Mouse (Mus musculus) kidney, embryonic 16.5 days (tissue): ENCODE measurements around the gene 2810408A11Rik. TPM values are rescaled to one million over a fixed set of nuclear protein-coding genes. Genes with fewer than 3 reads are reported as not detected.

Source experiments
- microRNA-seq: library from miRNA; unstranded; fragments of <30 nt; microRNA quantifications from one replicate; pipeline ENCODE4, GENCODE M21; 2016
- polyA plus RNA-seq: library from polyadenylated mRNA; unstranded; fragments of >200 nt; fragmentation: Nextera tagmentation; extraction: Ambion mirVana; gene quantifications from 2 replicates; pipeline ENCODE4 v1.2.1, GENCODE M21; 2015

The 2810408A11Rik gene
- polyA plus RNA-seq, 1 experiment from 2014 or later, result 12.8 TPM

Small RNAs within 50 kb of the gene (microRNA-seq; reads per million reads assigned to microRNA genes)
- not detected for gene Mir6924

Other genes starting within 250 kb of the 2810408A11Rik start
- 0.19 TPM in 1 of 2 replicates, not detected in the other for gene Sox15, start 245.7 kb downstream of the 2810408A11Rik start, polyA plus RNA-seq
- 79.5 and 84.0 TPM in 2 replicates for gene Mpdu1, start 238.3 kb downstream of the 2810408A11Rik start, polyA plus RNA-seq
- 12.4 and 15.5 TPM in 2 replicates for gene Cd68, start 234.8 kb downstream of the 2810408A11Rik start, polyA plus RNA-seq
- 571 and 587 TPM in 2 replicates for gene Eif4a1, start 228.6 kb downstream of the 2810408A11Rik start, polyA plus RNA-seq
- 96.5 and 98.4 TPM in 2 replicates for gene Senp3, start 218.9 kb downstream of the 2810408A11Rik start, polyA plus RNA-seq
- 0.66 and 1.2 TPM in 2 replicates for gene Tnfsf13, start 215.2 kb downstream of the 2810408A11Rik start, polyA plus RNA-seq
- gene Tnfsf12, start 205.1 kb downstream of the 2810408A11Rik start, polyA plus RNA-seq, result 8.8 and 11.5 TPM in 2 replicates
- 4.6 and 6.1 TPM in 2 replicates for gene Tnfsfm13, start 204.9 kb downstream of the 2810408A11Rik start, polyA plus RNA-seq
- gene Polr2a, start 142.3 kb downstream of the 2810408A11Rik start, polyA plus RNA-seq, result 28.3 and 33.6 TPM in 2 replicates
- gene Slc35g3, start 139.0 kb downstream of the 2810408A11Rik start, polyA plus RNA-seq, result 0.25 and 0.64 TPM in 2 replicates
- gene Zbtb4, start 135.1 kb downstream of the 2810408A11Rik start, polyA plus RNA-seq, result 2.9 TPM in 2 replicates
- 12.9 and 13.8 TPM in 2 replicates for gene Chrnb1, start 105.0 kb downstream of the 2810408A11Rik start, polyA plus RNA-seq
- gene Fgf11, start 99.1 kb downstream of the 2810408A11Rik start, polyA plus RNA-seq, result 2.6 and 3.0 TPM in 2 replicates
- gene Tmem102, start 95.4 kb downstream of the 2810408A11Rik start, polyA plus RNA-seq, result 9.0 and 10.2 TPM in 2 replicates
- not detected in 2 replicates for gene Gm39566, start 85.7 kb downstream of the 2810408A11Rik start, polyA plus RNA-seq
- not detected in 2 replicates for gene Spem2, start 82.5 kb downstream of the 2810408A11Rik start, polyA plus RNA-seq
- gene Spem1, start 78.8 kb downstream of the 2810408A11Rik start, polyA plus RNA-seq, result 0.15 and 0.28 TPM in 2 replicates
- 6.0 and 6.6 TPM in 2 replicates for gene Nlgn2, start 63.2 kb downstream of the 2810408A11Rik start, polyA plus RNA-seq
- 371 and 389 TPM in 2 replicates for gene Tmem256, start 62.5 kb downstream of the 2810408A11Rik start, polyA plus RNA-seq
- 105 and 119 TPM in 2 replicates for gene Plscr3, start 54.6 kb downstream of the 2810408A11Rik start, polyA plus RNA-seq
- gene Tnk1, start 42.3 kb downstream of the 2810408A11Rik start, polyA plus RNA-seq, result 7.0 and 7.3 TPM in 2 replicates
- not detected in 2 replicates for gene Tmem95, start 23.0 kb downstream of the 2810408A11Rik start, polyA plus RNA-seq
- gene Kctd11, start 19.6 kb downstream of the 2810408A11Rik start, polyA plus RNA-seq, result 11.3 and 12.5 TPM in 2 replicates
- 0.44 and 0.67 TPM in 2 replicates for gene Acap1, start 5.4 kb downstream of the 2810408A11Rik start, polyA plus RNA-seq
- 11.4 and 12.8 TPM in 2 replicates for gene Neurl4, start 85 bp upstream of the 2810408A11Rik start, polyA plus RNA-seq
- gene Gps2, start 12.9 kb upstream of the 2810408A11Rik start, polyA plus RNA-seq, result 85.2 and 86.4 TPM in 2 replicates
- gene Eif5a, start 21.0 kb upstream of the 2810408A11Rik start, polyA plus RNA-seq, result 1,737 and 1,791 TPM in 2 replicates
- 7.0 and 10.3 TPM in 2 replicates for gene Ybx2, start 34.8 kb upstream of the 2810408A11Rik start, polyA plus RNA-seq
- gene Slc2a4, start 47.2 kb upstream of the 2810408A11Rik start, polyA plus RNA-seq, result 20.8 and 22.4 TPM in 2 replicates
- 225 and 227 TPM in 2 replicates for gene Cldn7, start 63.8 kb upstream of the 2810408A11Rik start, polyA plus RNA-seq
- gene Ctdnep1, start 80.2 kb upstream of the 2810408A11Rik start, polyA plus RNA-seq, result 35.7 and 35.8 TPM in 2 replicates
- gene Elp5, start 81.5 kb upstream of the 2810408A11Rik start, polyA plus RNA-seq, result 124 and 128 TPM in 2 replicates
- 437 and 481 TPM in 2 replicates for gene Gabarap, start 90.2 kb upstream of the 2810408A11Rik start, polyA plus RNA-seq
- 69.1 and 74.5 TPM in 2 replicates for gene Phf23, start 94.8 kb upstream of the 2810408A11Rik start, polyA plus RNA-seq
- 39.1 and 40.7 TPM in 2 replicates for gene Dvl2, start 99.6 kb upstream of the 2810408A11Rik start, polyA plus RNA-seq
- gene Acadvl, start 114.4 kb upstream of the 2810408A11Rik start, polyA plus RNA-seq, result 107 and 114 TPM in 2 replicates
- 9.3 and 13.2 TPM in 2 replicates for gene Dlg4, start 116.0 kb upstream of the 2810408A11Rik start, polyA plus RNA-seq
- 1.3 and 1.4 TPM in 2 replicates for gene Asgr1, start 153.1 kb upstream of the 2810408A11Rik start, polyA plus RNA-seq
- gene Asgr2, start 191.7 kb upstream of the 2810408A11Rik start, polyA plus RNA-seq, result 0.17 and 0.19 TPM in 2 replicates
- 0.31 and 0.36 TPM in 2 replicates for gene Mgl2, start 229.3 kb upstream of the 2810408A11Rik start, polyA plus RNA-seq